Mouse (Mus musculus) ES-Bruce4 (cell line): ENCODE data around the gene Gm21983. TPM values are rescaled to one million over a fixed set of nuclear protein-coding genes. Genes with fewer than 3 reads are reported as not detected.

ENCODE experiments used
- H3K27ac ChIP-seq: 2 replicates; pipeline ENCODE4 v1.5.1; 2012; ENCODE audit warnings: low read length, inconsistent platforms; ENCODE audit not compliant: insufficient read depth
- H3K27me3 ChIP-seq: 2 replicates; pipeline ENCODE4 v1.6.1; 2012; ENCODE audit warnings: mild to moderate bottlenecking, low read length, inconsistent platforms; ENCODE audit not compliant: control insufficient read depth, poor library complexity, insufficient read depth, severe bottlenecking
- H3K36me3 ChIP-seq: 2 replicates; pipeline ENCODE4 v1.6.1; 2012; ENCODE audit warnings: inconsistent platforms, mild to moderate bottlenecking, low read length, moderate library complexity; ENCODE audit not compliant: control insufficient read depth, poor library complexity, insufficient read depth, severe bottlenecking
- H3K4me1 ChIP-seq: one replicate; pipeline ENCODE4 v1.8.1; 2011; ENCODE audit warnings: low read length; ENCODE audit not compliant: control insufficient read depth, insufficient read depth
- H3K4me3 ChIP-seq: 2 replicates; pipeline ENCODE4 v1.5.1; 2011; ENCODE audit warnings: low read depth, mild to moderate bottlenecking, low read length
- H3K9ac ChIP-seq: 2 replicates; pipeline ENCODE4 v1.6.1; 2012; ENCODE audit warnings: low read depth, mild to moderate bottlenecking, inconsistent platforms; ENCODE audit not compliant: poor library complexity, severe bottlenecking
- H3K9me3 ChIP-seq: replicated peaks from 2 replicates; pipeline ENCODE4 v1.6.1; 2012; ENCODE audit warnings: mild to moderate bottlenecking, low read length, inconsistent platforms; ENCODE audit not compliant: control insufficient read depth, poor library complexity, insufficient read depth, severe bottlenecking
- CTCF ChIP-seq: IDR thresholded peaks from one replicate; pipeline ENCODE4 v1.8.1; 2011; ENCODE audit warnings: low read depth, low read length
- EP300 ChIP-seq: IDR thresholded peaks from 2 replicates; pipeline ENCODE4 v1.6.1; 2011; ENCODE audit warnings: low read depth, low read length; ENCODE audit not compliant: insufficient read depth
- POLR2A ChIP-seq: IDR thresholded peaks from one replicate; pipeline ENCODE4 v1.8.1; 2011; ENCODE audit warnings: low read length; ENCODE audit not compliant: insufficient read depth
- polyA plus RNA-seq: library from polyadenylated mRNA; stranded (reverse); fragments of >200 nt; gene quantifications from 2 replicates; pipeline ENCODE4 v1.2.4, GENCODE M21; 2011; ENCODE audit warnings: low read depth; ENCODE audit not compliant: missing spikeins, insufficient read depth, insufficient read length

The Gm21983 gene
- polyA plus RNA-seq: not detected in 2 replicates

GRCm38 (mm10) chr7:27180837-27181695 is at the start of gene Gm21983, which contains the start of gene Mia:
Gm21983 (minus strand) TSS chr7:27181086.
Mia (minus strand) TSS chr7:27181157.
- no peaks in the 10 kb centered on the region for H3K4me1 ChIP-seq
- peaks cover 2% of the 10 kb centered on the region for H3K36me3 ChIP-seq
- TF ChIP-seq POLR2A: no peak
- TF ChIP-seq EP300: no peak
- TF ChIP-seq CTCF: no peak
- peak within 1 kb of the TSS; percentile 6 for H3K4me3 ChIP-seq
- no peaks in the 10 kb centered on the region for H3K9me3 ChIP-seq
- H3K9ac ChIP-seq: peak within 1 kb of the TSS; percentile 61; the same call in 1 of the 2 replicates
- peak within 1 kb of the TSS; percentile 73 for H3K27ac ChIP-seq
- no peaks in the 10 kb centered on the region for H3K27me3 ChIP-seq

GRCm38 (mm10) chr7:27228865-27229264 is 48.0 kb upstream of the Gm21983 start:
- Histone ChIP-seq H3K9me3 (no peaks in the 10 kb centered on the region), H3K4me1 (peaks cover 3% of the 10 kb centered on the region), H3K27me3 (no peaks in the 10 kb centered on the region), H3K27ac (peak overlapping the region; percentile 85), H3K4me3 (peak overlapping the region; percentile 73), H3K36me3 (no peaks in the 10 kb centered on the region), H3K9ac (peak overlapping the region; percentile 77)
- TF ChIP-seq CTCF (no peak), EP300 (no peak), POLR2A (no peak)

- no peaks in the 10 kb centered on the region for H3K27me3 ChIP-seq
- H3K4me3 ChIP-seq: peak within 1 kb of the TSS; percentile 73
- H3K27ac ChIP-seq: peak within 1 kb of the TSS; percentile 85
- peak within 1 kb of the TSS; percentile 77 for H3K9ac ChIP-seq
- no peaks in the 10 kb centered on the region for H3K36me3 ChIP-seq
- no peaks in the 10 kb centered on the region for H3K9me3 ChIP-seq
- TF ChIP-seq POLR2A (peak; percentile 94), EP300 (0 out of 2 replicates have a peak, but pooled peaks have one; percentile 27), CTCF (no peak)
- H3K4me1 ChIP-seq: peaks cover 5% of the 10 kb centered on the region
These were observed 47.5 kb upstream of the Gm21983 start, which contains the start of gene Itpkc for GRCm38 (mm10) chr7:27228281-27228821. Itpkc (minus strand) TSS chr7:27228661.

GRCm38 (mm10) chr7:27227676-27228075 is 46.8 kb upstream of the Gm21983 start:
- Histone ChIP-seq H3K27me3 (no peaks in the 10 kb centered on the region), H3K9ac (peak overlapping the region; percentile 77)

GRCm38 (mm10) chr7:27227276-27227675 is 46.4 kb upstream of the Gm21983 start:
- TF ChIP-seq POLR2A (no peak), EP300 (no peak), CTCF (no peak)
- Histone ChIP-seq H3K9me3 (no peaks in the 10 kb centered on the region), H3K4me3 (peak overlapping the region; percentile 73), H3K27ac (no peak overlapping the region), H3K36me3 (no peaks in the 10 kb centered on the region), H3K9ac (peak overlapping the region; percentile 77), H3K27me3 (no peaks in the 10 kb centered on the region), H3K4me1 (peaks cover 7% of the 10 kb centered on the region)

More at GRCm38 (mm10) chr7:27227676-27228075, 46.8 kb upstream of the Gm21983 start:
- H3K4me1 ChIP-seq: peaks cover 7% of the 10 kb centered on the region
- H3K36me3 ChIP-seq: no peaks in the 10 kb centered on the region
- H3K9me3 ChIP-seq: no peaks in the 10 kb centered on the region
- peak overlapping the region; percentile 73 for H3K4me3 ChIP-seq
- H3K27ac ChIP-seq: no peak overlapping the region
- TF ChIP-seq POLR2A (no peak), EP300 (no peak), CTCF (no peak)
